Comparison of ENCODE assay signal across 29 mouse cellular contexts in the genomic region with DNA sequence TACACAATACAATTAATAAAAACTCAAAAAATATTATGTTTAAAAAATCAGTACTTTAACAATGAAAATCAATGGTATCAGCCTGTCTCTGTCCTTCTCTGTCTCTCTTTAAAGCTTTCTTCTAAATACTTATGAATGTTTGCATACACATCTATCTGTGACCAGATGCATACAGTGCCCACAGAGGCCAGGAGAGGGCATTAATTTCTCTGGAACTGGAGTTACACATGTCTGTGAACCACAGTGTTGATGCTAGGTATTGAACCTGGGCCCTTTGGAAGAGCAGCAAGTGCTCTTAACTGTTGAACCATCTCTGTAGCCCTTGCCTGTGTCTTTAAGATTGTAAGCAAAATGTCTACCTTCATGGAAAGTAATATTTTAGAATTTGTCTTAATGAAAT. TPM values are rescaled to one million over a fixed set of nuclear protein-coding genes. Genes with fewer than 3 reads are reported as not detected.
DNase-seq lines count a peak whose midpoint lies in the region; ATAC-seq and TF ChIP-seq lines count a peak whose summit lies in the region.
"Had no signal": no experiment of that assay in that cellular context is flagged by ENCODE, and none has a peak within 500 bp of the region (broad histone marks: within the 10 kb centered on the region; RNA-seq: fewer than 3 reads in every experiment).

No protein-coding gene starts in this region.

- no peak overlapping the region for H3K4me2 ChIP-seq in forebrain, postnatal 0 days (ENCODE audit: low read depth)
- H3K4me2 ChIP-seq in forebrain, embryonic 13.5 days, result no peak overlapping the region
- no peak overlapping the region for H3K4me2 ChIP-seq in intestine, postnatal 0 days (replicated peaks; ENCODE audit: low read depth)
- H3K4me2 ChIP-seq in intestine, embryonic 16.5 days (ENCODE audit: low read depth, low read length), result no peak overlapping the region
- H3K4me2 ChIP-seq in lung, postnatal 0 days (replicated peaks; ENCODE audit: low read depth, low read length), result no peak overlapping the region
- H3K4me2 ChIP-seq: heart, embryonic 13.5 days; hindbrain, embryonic 13.5 days; liver, embryonic 12.5 days; stomach, embryonic 15.5 days had no signal

- peaks cover 2% of the 10 kb centered on the region; the same call in 1 of the 2 replicates for H3K36me3 ChIP-seq in forebrain, postnatal 0 days (ENCODE audit: insufficient read depth)
- peaks cover 5% of the 10 kb centered on the region; the same call in 1 of the 2 replicates for H3K36me3 ChIP-seq in forebrain, embryonic 13.5 days (ENCODE audit: poor library complexity, severe bottlenecking)
- no peaks in the 10 kb centered on the region for H3K36me3 ChIP-seq in intestine, postnatal 0 days (ENCODE audit: control insufficient read depth, insufficient read depth)
- no peaks in the 10 kb centered on the region for H3K36me3 ChIP-seq in intestine, embryonic 16.5 days (ENCODE audit: control insufficient read depth, insufficient read depth, low read length)
- H3K36me3 ChIP-seq in lung, postnatal 0 days (ENCODE audit: insufficient read depth, low read length), result no peaks in the 10 kb centered on the region
- peaks cover 0 to 4% of the 10 kb centered on the region in 2 experiments; a peak in 2 of 4 replicates for H3K36me3 ChIP-seq in MEL (ENCODE audit: control insufficient read depth in 1 of 2, insufficient read depth in 2 of 2, low read length in 2 of 2)
- H3K36me3 ChIP-seq: hindbrain, embryonic 13.5 days; liver, embryonic 12.5 days; stomach, embryonic 15.5 days had no signal

- H3K9me3 ChIP-seq in forebrain, postnatal 0 days (ENCODE audit: low read length), result no peaks in the 10 kb centered on the region
- no peaks in the 10 kb centered on the region for H3K9me3 ChIP-seq in forebrain, embryonic 13.5 days (replicated peaks)
- H3K9me3 ChIP-seq in intestine, postnatal 0 days (ENCODE audit: control insufficient read depth), result no peaks in the 10 kb centered on the region
- H3K9me3 ChIP-seq in intestine, embryonic 16.5 days (ENCODE audit: control insufficient read depth, low read length), result no peaks in the 10 kb centered on the region
- H3K9me3 ChIP-seq in lung, postnatal 0 days (ENCODE audit: low read length), result no peaks in the 10 kb centered on the region
- no peaks in the 10 kb centered on the region for H3K9me3 ChIP-seq in MEL (replicated peaks; ENCODE audit: insufficient read depth, low read length)
- H3K9me3 ChIP-seq: heart, embryonic 13.5 days; hindbrain, embryonic 13.5 days; liver, embryonic 12.5 days; midbrain, embryonic 10.5 days; stomach, embryonic 15.5 days had no signal

- H3K9ac ChIP-seq in forebrain, postnatal 0 days, result no peak overlapping the region
- no peak overlapping the region for H3K9ac ChIP-seq in forebrain, embryonic 13.5 days
- no peak overlapping the region for H3K9ac ChIP-seq in intestine, postnatal 0 days (ENCODE audit: low read depth, low read length)
- no peak overlapping the region for H3K9ac ChIP-seq in intestine, embryonic 16.5 days (ENCODE audit: low read depth, low read length)
- H3K9ac ChIP-seq in lung, postnatal 0 days (replicated peaks; ENCODE audit: low read depth), result no peak overlapping the region
- H3K9ac ChIP-seq in MEL (ENCODE audit: control insufficient read depth, low read depth, low read length, poor library complexity, severe bottlenecking), result no peak overlapping the region
- H3K9ac ChIP-seq: hindbrain, embryonic 13.5 days; liver, embryonic 12.5 days; liver, postnatal 0 days; stomach, embryonic 15.5 days had no signal

- H3K4me1 ChIP-seq in forebrain, postnatal 0 days (ENCODE audit: insufficient read depth), result peaks cover 7% of the 10 kb centered on the region; the same call in 1 of the 2 replicates
- peaks cover 6% of the 10 kb centered on the region for H3K4me1 ChIP-seq in forebrain, embryonic 13.5 days
- no peaks in the 10 kb centered on the region for H3K4me1 ChIP-seq in intestine, postnatal 0 days (replicated peaks; ENCODE audit: control insufficient read depth, insufficient read depth, low read length)
- peaks cover 4% of the 10 kb centered on the region; the same call in 1 of the 2 replicates for H3K4me1 ChIP-seq in intestine, embryonic 16.5 days (ENCODE audit: control insufficient read depth, insufficient read depth, low read length)
- H3K4me1 ChIP-seq in lung, postnatal 0 days (ENCODE audit: insufficient read depth, low read depth, low read length), result no peaks in the 10 kb centered on the region
- no peaks in the 10 kb centered on the region for H3K4me1 ChIP-seq in MEL (ENCODE audit: control insufficient read depth in 1 of 2, insufficient read depth in 2 of 2, low read length in 2 of 2)

- no peak overlapping the region for H3K4me3 ChIP-seq in forebrain, postnatal 0 days (ENCODE audit: low read depth, low read length)
- H3K4me3 ChIP-seq in forebrain, embryonic 13.5 days, result no peak overlapping the region
- no peak overlapping the region for H3K4me3 ChIP-seq in intestine, postnatal 0 days (ENCODE audit: low read depth, low read length)
- H3K4me3 ChIP-seq in intestine, embryonic 16.5 days (ENCODE audit: low read length), result no peak overlapping the region
- H3K4me3 ChIP-seq in lung, postnatal 0 days (ENCODE audit: low read depth, low read length), result no peak overlapping the region
- no peak overlapping the region for H3K4me3 ChIP-seq in MEL (ENCODE audit: control insufficient read depth in 1 of 2, insufficient read depth in 1 of 2, low read depth in 2 of 2, low read length in 2 of 2)
- H3K4me3 ChIP-seq: heart, embryonic 13.5 days; hindbrain, embryonic 13.5 days; liver, embryonic 12.5 days; midbrain, embryonic 10.5 days; stomach, embryonic 15.5 days had no signal

- no peak overlapping the region for H3K27ac ChIP-seq in forebrain, postnatal 0 days (ENCODE audit: low read depth, low read length)
- no peak overlapping the region for H3K27ac ChIP-seq in forebrain, embryonic 13.5 days
- no peak overlapping the region for H3K27ac ChIP-seq in intestine, postnatal 0 days (ENCODE audit: low read depth, low read length)
- no peak overlapping the region for H3K27ac ChIP-seq in intestine, embryonic 16.5 days (ENCODE audit: low read length)
- H3K27ac ChIP-seq in lung, postnatal 0 days (ENCODE audit: low read length), result no peak overlapping the region
- no peak overlapping the region for H3K27ac ChIP-seq in MEL (ENCODE audit: control insufficient read depth, low read depth, low read length)
- H3K27ac ChIP-seq: heart, embryonic 13.5 days; hindbrain, embryonic 13.5 days; liver, embryonic 12.5 days; midbrain, embryonic 10.5 days; stomach, embryonic 15.5 days had no signal

- H3K27me3 ChIP-seq in forebrain, postnatal 0 days (ENCODE audit: insufficient read depth, low read length), result no peaks in the 10 kb centered on the region
- H3K27me3 ChIP-seq in forebrain, embryonic 13.5 days, result no peaks in the 10 kb centered on the region
- H3K27me3 ChIP-seq in intestine, postnatal 0 days (replicated peaks; ENCODE audit: control insufficient read depth, insufficient read depth, low read length), result no peaks in the 10 kb centered on the region
- H3K27me3 ChIP-seq in intestine, embryonic 16.5 days (replicated peaks; ENCODE audit: control insufficient read depth, insufficient read depth, low read length), result no peaks in the 10 kb centered on the region
- no peaks in the 10 kb centered on the region for H3K27me3 ChIP-seq in lung, postnatal 0 days (replicated peaks; ENCODE audit: insufficient read depth, low read length)
- no peaks in the 10 kb centered on the region for H3K27me3 ChIP-seq in MEL (ENCODE audit: control insufficient read depth in 1 of 2, insufficient read depth in 2 of 2, low read length in 2 of 2)
- H3K27me3 ChIP-seq: heart, embryonic 13.5 days; hindbrain, embryonic 13.5 days; liver, embryonic 12.5 days; stomach, embryonic 15.5 days had no signal

- peak; percentile 28 for TF ChIP-seq CTCF in forebrain, postnatal 0 days (IDR thresholded peaks at IDR 0.05; ENCODE audit: low read depth)
- peak; percentile 25; the same call in 1 of the 2 replicates for TF ChIP-seq CTCF in intestine, postnatal 0 days (IDR thresholded peaks at IDR 0.05; ENCODE audit: low read depth)
- TF ChIP-seq CTCF in lung, postnatal 0 days (IDR thresholded peaks at IDR 0.05), result peak; percentile 41
- TF ChIP-seq CTCF in MEL (IDR thresholded peaks at IDR 0.05 in 2 of 3, conservative IDR thresholded peaks at IDR 0.05 in 1 of 3; ENCODE audit: control insufficient read depth in 1 of 3, insufficient read depth in 1 of 3, low read depth in 2 of 3, low read length in 3 of 3, poor library complexity in 1 of 3, severe bottlenecking in 1 of 3), result no peak

- no peak for DNase-seq in forebrain, postnatal 0 days
- DNase-seq in lung, postnatal 0 days (ENCODE audit: low spot score), result no peak
- DNase-seq in lung, postnatal 36 days, result no peak
- no peak for DNase-seq in MEL (ENCODE audit: low read depth, low spot score)
- DNase-seq in thymus, postnatal 0 days (ENCODE audit: low spot score), result no peak
- DNase-seq: adrenal gland, postnatal 10 days; cerebellum, adult 11 months; cerebellum, adult 9-10 months; cerebellum, postnatal 36 days; gastrocnemius, postnatal 25 days; heart, postnatal 14 days; kidney, adult 2 months; kidney, postnatal 10 days; layer of hippocampus, adult 9-11 months; left cerebral cortex, postnatal 4 days; liver, postnatal 0 days; lung, postnatal 10 days; retina, postnatal 1 day; right cerebral cortex, postnatal 25 days; thymus, postnatal 25 days had no signal

- TF ChIP-seq POLR2A in MEL (IDR thresholded peaks at IDR 0.05; ENCODE audit: control insufficient read depth in 1 of 2, insufficient read depth in 1 of 2, low read depth in 1 of 2, low read length in 2 of 2, poor library complexity in 1 of 2), result no peak

- no peak for TF ChIP-seq RAD21 in MEL (IDR thresholded peaks at IDR 0.05; ENCODE audit: low read depth, low read length)

- H3K79me2 ChIP-seq in MEL (ENCODE audit: control insufficient read depth, insufficient read depth, low read length, poor library complexity), result no peaks in the 10 kb centered on the region; the same call in 1 of the 2 replicates

- no peak for TF ChIP-seq EP300 in lung, postnatal 0 days (IDR thresholded peaks at IDR 0.05)
- TF ChIP-seq EP300 in MEL (IDR thresholded peaks at IDR 0.05; ENCODE audit: low read depth in 1 of 2, low read length in 2 of 2), result no peak

- no peak for ATAC-seq in forebrain, postnatal 0 days
- ATAC-seq in forebrain, embryonic 13.5 days, result no peak
- no peak for ATAC-seq in intestine, postnatal 0 days
- no peak for ATAC-seq in intestine, embryonic 16.5 days
- ATAC-seq in lung, postnatal 0 days, result no peak
- ATAC-seq: forebrain, embryonic 14.5 days; liver, embryonic 12.5 days; liver, postnatal 0 days had no signal

RNA-seq across cellular contexts. Expression of gene Ttc32, which starts 3.3 kb away (rescaled TPM):
- 3.2 and 7.6 TPM in 2 replicates for total RNA-seq in forebrain, postnatal 0 days (2014; rRNA removed)
- polyA plus RNA-seq in forebrain, postnatal 0 days (2015; fragmentation: Nextera tagmentation; extraction: Ambion mirVana), result 5.1 and 6.9 TPM in 2 replicates
- polyA plus RNA-seq in forebrain, embryonic 13.5 days (2015; fragmentation: Nextera tagmentation; extraction: Ambion mirVana), result 16.9 and 20.4 TPM in 2 replicates
- polyA plus RNA-seq in intestine, postnatal 0 days (2015; fragmentation: Nextera tagmentation; extraction: Ambion mirVana), result 35.3 and 38.5 TPM in 2 replicates
- polyA plus RNA-seq in intestine, embryonic 16.5 days (2015; fragmentation: Nextera tagmentation; extraction: Ambion mirVana), result 33.9 and 35.8 TPM in 2 replicates
- 16.7 and 19.9 TPM in 2 replicates for polyA plus RNA-seq in lung, postnatal 0 days (2015; fragmentation: Nextera tagmentation; extraction: Ambion mirVana)
- total RNA-seq in MEL (2012; rRNA removed), result 6.7 and 7.3 TPM in 2 replicates
- polyA plus RNA-seq in MEL (2012; ENCODE audit: insufficient read depth in 1 of 2, insufficient read length in 2 of 2, low read depth in 1 of 2, low replicate concordance in 2 of 2, missing spikeins in 1 of 2), result 1 to 10 TPM in 1 of 2 experiments, not detected in 1; 7.4 TPM
- polyA plus RNA-seq in thymus, postnatal 0 days (2015; fragmentation: Nextera tagmentation; extraction: Ambion mirVana), result 33.4 and 35.1 TPM in 2 replicates

RNA-seq across cellular contexts. Expression of gene Wdr35, which starts 59.4 kb away (rescaled TPM):
- total RNA-seq in forebrain, postnatal 0 days (2014; rRNA removed), result 24.9 and 27.7 TPM in 2 replicates
- polyA plus RNA-seq in forebrain, postnatal 0 days (2015; fragmentation: Nextera tagmentation; extraction: Ambion mirVana), result 15.0 and 22.9 TPM in 2 replicates
- 21.3 and 27.1 TPM in 2 replicates for polyA plus RNA-seq in forebrain, embryonic 13.5 days (2015; fragmentation: Nextera tagmentation; extraction: Ambion mirVana)
- polyA plus RNA-seq in intestine, postnatal 0 days (2015; fragmentation: Nextera tagmentation; extraction: Ambion mirVana), result 2.5 and 2.6 TPM in 2 replicates
- 7.8 and 8.2 TPM in 2 replicates for polyA plus RNA-seq in intestine, embryonic 16.5 days (2015; fragmentation: Nextera tagmentation; extraction: Ambion mirVana)
- polyA plus RNA-seq in lung, postnatal 0 days (2015; fragmentation: Nextera tagmentation; extraction: Ambion mirVana), result 7.6 and 10.4 TPM in 2 replicates
- total RNA-seq in MEL (2012; rRNA removed), result 5.1 and 5.7 TPM in 2 replicates
- 1 to 10 TPM in 1 of 2 experiments, not detected in 1; 5.9 TPM for polyA plus RNA-seq in MEL (2012; ENCODE audit: insufficient read depth in 1 of 2, insufficient read length in 2 of 2, low read depth in 1 of 2, low replicate concordance in 2 of 2, missing spikeins in 1 of 2)
- polyA plus RNA-seq in thymus, postnatal 0 days (2015; fragmentation: Nextera tagmentation; extraction: Ambion mirVana), result 5.3 and 5.5 TPM in 2 replicates

Comparison
In these comparisons a context has a peak if more than half of its experiments do, and no peak if none do; other contexts are left out.
1. CTCF ChIP-seq: peak in forebrain, postnatal 0 days (single experiment), intestine, postnatal 0 days (single experiment) and lung, postnatal 0 days (single experiment); none in MEL (0 of 3).